Mouse (Mus musculus) testis, adult 2 months (tissue): ENCODE results near the gene Itga3.

Experiments used
- CTCF ChIP-seq: fragments of 200-500 bp; IDR thresholded peaks from 2 replicates; pipeline ENCODE4 v1.5.1; 2012; ENCODE audit warnings: low read depth, mild to moderate bottlenecking, inconsistent platforms, low read length, moderate library complexity; ENCODE audit not compliant: control insufficient read depth, insufficient read depth, insufficient replicate concordance
- POLR2A ChIP-seq: fragments of 200-500 bp; IDR thresholded peaks from 2 replicates; pipeline ENCODE4 v1.6.1; 2012; ENCODE audit warnings: low read depth, mild to moderate bottlenecking, inconsistent platforms, low read length, moderate library complexity; ENCODE audit not compliant: control insufficient read depth

- TF ChIP-seq CTCF (no peak), POLR2A (no peak)
Observed at GRCm38 (mm10) chr11:95036521-95036920, 40.1 kb downstream of the Itga3 start.
